Mouse (Mus musculus): ENCODE results near the gene Recql5.
A peak's percentile ranks its signal among the peaks of the same experiment; 100 is the strongest.

Gene Recql5

GRCm38 (mm10) chr11:115900561-115901337, 32.5 kb downstream of the Recql5 start:
- no peak for DNase-seq (ENCODE audit: low spot score in 2 of 2)

GRCm38 (mm10) chr11:115899486-115900266, 33.6 kb downstream of the Recql5 start, which contains the start of gene Smim5:
TSS of gene Smim5 (plus strand) at chr11:115899966.
- DNase-seq (ENCODE audit: low spot score in 2 of 2) = no peak

GRCm38 (mm10) chr11:115898886-115899285, 34.4 kb downstream of the Recql5 start:
- peak; percentile 64 to 79 for DNase-seq (ENCODE audit: low spot score in 2 of 2)

- DNase-seq (ENCODE audit: low spot score in 2 of 2) = no peak
These were observed 34.8 kb downstream of the Recql5 start for GRCm38 (mm10) chr11:115898446-115898845.

- no peak for DNase-seq (ENCODE audit: low spot score in 2 of 2)
These were observed 38.3 kb downstream of the Recql5 start for GRCm38 (mm10) chr11:115894755-115895520.

GRCm38 (mm10) chr11:115893071-115893470, 40.2 kb downstream of the Recql5 start:
- DNase-seq (ENCODE audit: low spot score in 2 of 2) = no peak

- DNase-seq (ENCODE audit: low spot score in 2 of 2) = no peak
These were observed 41.1 kb downstream of the Recql5 start for GRCm38 (mm10) chr11:115892213-115892612.

GRCm38 (mm10) chr11:115889159-115889558, 44.1 kb downstream of the Recql5 start:
- DNase-seq (ENCODE audit: low spot score in 2 of 2) = no peak

- no peak for DNase-seq (ENCODE audit: low spot score in 2 of 2)
These were observed 45.3 kb downstream of the Recql5 start for GRCm38 (mm10) chr11:115888020-115888419.

- no peak for DNase-seq (ENCODE audit: low spot score in 2 of 2)
These were observed 46.8 kb downstream of the Recql5 start for GRCm38 (mm10) chr11:115886446-115886845.

- DNase-seq (ENCODE audit: low spot score in 2 of 2) = no peak
These were observed 48.0 kb downstream of the Recql5 start for GRCm38 (mm10) chr11:115885281-115885680.

- no peak for DNase-seq (ENCODE audit: low spot score in 2 of 2)
These were observed 48.9 kb downstream of the Recql5 start for GRCm38 (mm10) chr11:115884361-115884760.

- DNase-seq (ENCODE audit: low spot score in 2 of 2) = no peak
These were observed 50.0 kb downstream of the Recql5 start for GRCm38 (mm10) chr11:115883251-115883650.

GRCm38 (mm10) chr11:115881002-115881401, 52.3 kb downstream of the Recql5 start:
- no peak for DNase-seq (ENCODE audit: low spot score in 2 of 2)

GRCm38 (mm10) chr11:115878071-115878470, 55.2 kb downstream of the Recql5 start:
- DNase-seq (ENCODE audit: low spot score in 2 of 2) = no peak

- no peak for DNase-seq (ENCODE audit: low spot score in 2 of 2)
These were observed 56.0 kb downstream of the Recql5 start for GRCm38 (mm10) chr11:115877174-115877755.

GRCm38 (mm10) chr11:115876438-115876837, 56.8 kb downstream of the Recql5 start:
- no peak for DNase-seq (ENCODE audit: low spot score in 2 of 2)

- no peak for DNase-seq (ENCODE audit: low spot score in 2 of 2)
These were observed 57.3 kb downstream of the Recql5 start for GRCm38 (mm10) chr11:115875935-115876334.

GRCm38 (mm10) chr11:115872437-115872836, 60.8 kb downstream of the Recql5 start:
- no peak for DNase-seq (ENCODE audit: low spot score in 2 of 2)

GRCm38 (mm10) chr11:115869393-115869792, 63.9 kb downstream of the Recql5 start:
- no peak for DNase-seq (ENCODE audit: low spot score in 2 of 2)

- DNase-seq (ENCODE audit: low spot score in 2 of 2) = no peak
These were observed 69.4 kb downstream of the Recql5 start for GRCm38 (mm10) chr11:115863895-115864294.

Data from right cerebral cortex, postnatal 10 days (tissue).